Mouse (Mus musculus) layer of hippocampus, postnatal 36 days (tissue): ENCODE results near the gene Elovl5. TPM values are rescaled to one million over a fixed set of nuclear protein-coding genes. Genes with fewer than 3 reads are reported as not detected.
A peak's percentile ranks its signal among the peaks of the same experiment; 100 is the strongest.

ENCODE experiments used
- DNase-seq, 2 experiments: peaks; one replicate each; pipeline ENCODE4 v3.0.0; 2022
- total RNA-seq, 2 experiments: library from RNA; stranded (reverse); gene quantifications; 2 replicates each; pipeline ENCODE4 v1.2.3; 2021

The Elovl5 gene
- total RNA-seq, 2 experiments from 2014 or later = 69.6 to 74.8 TPM

- no peak for DNase-seq
Measured at GRCm38 (mm10) chr9:78000586-78001500, 83.7 kb downstream of the Elovl5 start.

GRCm38 (mm10) chr9:78003278-78003677 is 86.1 kb downstream of the Elovl5 start:
- DNase-seq = no peak

- no peak for DNase-seq
Measured at GRCm38 (mm10) chr9:78005481-78005880, 88.3 kb downstream of the Elovl5 start.

GRCm38 (mm10) chr9:78006209-78007001 is 89.2 kb downstream of the Elovl5 start:
- DNase-seq = peak; percentile 66 to 70

GRCm38 (mm10) chr9:78009382-78009781 is 92.2 kb downstream of the Elovl5 start:
- DNase-seq = no peak

GRCm38 (mm10) chr9:78010187-78010586 is 93.0 kb downstream of the Elovl5 start:
- no peak for DNase-seq

DNA sequence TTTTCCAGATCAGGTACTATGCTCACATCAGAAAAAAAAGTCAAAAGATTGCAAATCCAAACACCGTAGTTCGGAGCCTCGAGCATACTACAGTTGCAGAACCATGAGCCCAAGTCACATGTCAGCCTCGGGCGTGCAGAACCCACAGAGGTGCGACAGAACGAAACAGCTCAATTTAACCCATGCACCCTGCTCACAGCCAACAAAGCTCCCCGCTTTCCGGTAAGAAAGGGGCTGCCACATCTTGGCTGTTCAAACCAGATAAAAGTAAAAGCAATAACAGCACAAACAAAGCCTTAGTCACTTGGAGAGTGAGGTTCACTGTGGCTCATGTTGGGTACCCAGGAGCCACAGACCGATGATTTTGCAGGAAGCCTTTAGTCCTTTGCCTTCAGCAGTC is 93.5 kb downstream of the Elovl5 start:
- DNase-seq = no peak

DNA sequence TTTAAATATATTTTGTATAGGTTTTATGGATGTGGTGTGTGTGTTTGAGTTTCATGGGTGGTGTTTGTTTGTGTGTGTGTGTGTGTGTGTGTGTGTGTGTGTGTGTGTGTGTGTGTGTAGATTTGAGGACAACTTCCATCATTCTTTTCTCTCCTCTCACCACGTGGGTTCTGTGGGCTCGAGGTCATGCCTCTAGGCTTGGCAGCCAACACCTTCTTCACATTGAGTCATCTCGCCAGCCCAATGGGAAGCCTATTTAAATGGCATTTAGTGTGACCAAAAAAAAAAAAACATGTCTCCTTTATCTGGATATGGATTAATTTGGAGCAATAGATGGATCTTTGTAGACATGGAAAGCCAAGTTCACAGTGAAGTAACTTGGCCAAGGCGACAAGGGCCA is 94.9 kb downstream of the Elovl5 start:
- no peak for DNase-seq

- DNase-seq = no peak
Measured at GRCm38 (mm10) chr9:78012681-78013080, 95.5 kb downstream of the Elovl5 start.

DNA sequence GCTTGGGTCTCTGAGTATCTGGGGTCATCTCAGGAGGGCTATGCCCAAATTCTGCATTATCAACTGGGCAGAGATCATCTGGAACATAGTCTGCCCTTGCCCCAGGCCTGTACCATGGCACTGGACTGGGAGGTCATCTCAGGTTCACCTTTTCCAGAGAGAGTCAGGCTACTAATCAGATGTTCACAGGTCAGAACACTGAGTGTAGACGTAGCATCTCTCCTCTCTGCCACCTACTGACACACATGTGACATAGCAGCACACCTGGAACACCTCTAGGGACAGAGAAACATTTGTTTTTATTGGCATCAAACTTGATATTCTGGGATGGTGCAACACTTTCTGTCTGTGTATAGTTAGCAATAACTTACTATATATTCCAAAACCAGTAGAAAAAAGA is 96.6 kb downstream of the Elovl5 start:
- DNase-seq = no peak

DNA sequence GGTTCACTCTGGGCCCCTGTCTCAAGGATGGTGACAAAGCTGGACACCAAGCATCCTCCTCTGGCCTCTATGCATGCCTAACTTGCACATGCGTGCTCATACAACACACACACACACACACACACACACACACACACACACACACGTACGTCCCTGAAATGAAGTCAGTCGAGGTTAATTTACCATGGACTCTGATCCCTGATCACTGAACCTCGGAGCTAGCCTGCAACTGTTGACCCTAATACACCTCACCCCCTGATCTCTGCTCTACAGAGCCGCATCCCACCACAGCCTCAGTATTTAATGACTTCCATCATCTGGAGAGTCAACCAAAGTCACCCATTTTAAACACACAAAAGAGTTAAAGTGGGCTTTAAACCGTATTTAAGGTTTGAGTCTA is 98.7 kb downstream of the Elovl5 start:
- DNase-seq = no peak

DNA sequence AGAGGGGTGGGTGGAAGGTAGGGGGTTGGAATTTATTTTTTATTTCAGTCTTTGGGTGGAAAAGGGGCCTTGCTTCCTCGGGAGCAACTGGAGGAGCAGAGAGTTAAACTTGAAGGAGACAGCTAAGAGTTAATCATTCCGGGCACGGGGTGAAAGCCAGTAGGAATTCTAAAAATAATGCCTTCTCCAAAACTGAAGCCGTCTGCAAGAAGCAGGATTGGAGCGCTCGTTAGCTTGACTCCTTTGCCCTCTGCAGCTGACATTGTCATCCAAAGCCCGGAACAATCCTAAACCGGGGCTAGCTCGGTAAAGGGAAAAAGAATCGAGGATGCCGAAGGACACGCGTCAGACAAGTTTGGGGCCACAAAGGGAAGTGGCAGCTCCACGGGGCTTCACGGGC is 99.1 kb downstream of the Elovl5 start:
- DNase-seq = no peak

GRCm38 (mm10) chr9:78021256-78021655 is 104.1 kb downstream of the Elovl5 start:
- no peak for DNase-seq

DNA sequence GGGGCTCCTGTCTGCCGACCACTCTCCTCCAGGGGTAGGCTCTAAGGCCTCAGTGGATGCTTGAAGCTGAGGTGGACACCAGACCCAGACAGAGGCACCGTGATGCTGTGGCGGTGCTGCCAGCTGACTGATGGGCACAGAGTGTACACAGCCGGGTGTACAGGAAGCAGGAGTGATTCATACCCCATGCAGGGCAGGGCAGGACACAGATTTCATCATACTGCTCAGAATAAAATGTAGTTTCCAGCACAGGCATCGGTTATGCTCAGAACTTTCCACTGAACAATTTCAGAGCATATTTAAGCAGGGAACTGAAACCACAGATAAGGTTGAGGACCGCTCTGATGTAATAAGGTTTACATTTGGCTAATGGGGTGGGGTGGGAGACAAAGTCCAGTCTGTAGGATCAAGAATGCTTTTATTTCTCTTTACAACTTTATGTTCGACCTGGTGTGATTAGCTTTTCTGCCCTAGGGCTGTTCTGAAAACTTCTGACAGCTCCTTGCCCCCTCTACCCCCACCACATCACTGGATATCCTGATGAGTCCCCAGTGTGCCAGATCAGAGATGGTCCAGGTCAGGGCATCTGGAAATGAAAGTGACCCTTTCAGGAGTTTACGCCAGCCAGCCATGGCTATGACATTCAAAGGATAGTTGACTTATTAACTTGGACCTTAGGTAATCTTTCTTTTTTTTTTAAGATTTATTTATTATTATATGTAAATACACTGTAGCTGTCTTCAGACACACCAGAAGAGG is 105.2 kb downstream of the Elovl5 start:
- DNase-seq = no peak

DNA sequence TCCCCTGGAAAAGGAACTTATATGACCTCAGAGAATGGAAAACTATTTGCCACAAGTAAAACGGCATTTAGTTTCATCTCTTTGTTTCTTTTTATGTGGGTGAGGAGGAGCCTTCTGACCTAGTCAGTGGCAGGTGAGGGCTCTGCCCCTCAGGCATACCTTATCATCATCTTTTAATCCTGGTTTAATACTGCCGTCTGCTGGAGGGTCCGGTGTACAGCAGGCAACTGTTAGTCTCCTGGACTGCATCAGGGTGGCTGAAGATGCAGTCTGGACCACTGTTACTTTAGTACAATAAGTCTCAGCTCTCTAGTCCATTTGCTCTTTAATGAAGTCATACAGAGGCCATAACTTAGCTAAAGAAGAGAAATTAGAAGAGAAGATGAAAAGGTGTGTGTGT is 107.7 kb downstream of the Elovl5 start:
- DNase-seq = peak; percentile 25 to 44

DNA sequence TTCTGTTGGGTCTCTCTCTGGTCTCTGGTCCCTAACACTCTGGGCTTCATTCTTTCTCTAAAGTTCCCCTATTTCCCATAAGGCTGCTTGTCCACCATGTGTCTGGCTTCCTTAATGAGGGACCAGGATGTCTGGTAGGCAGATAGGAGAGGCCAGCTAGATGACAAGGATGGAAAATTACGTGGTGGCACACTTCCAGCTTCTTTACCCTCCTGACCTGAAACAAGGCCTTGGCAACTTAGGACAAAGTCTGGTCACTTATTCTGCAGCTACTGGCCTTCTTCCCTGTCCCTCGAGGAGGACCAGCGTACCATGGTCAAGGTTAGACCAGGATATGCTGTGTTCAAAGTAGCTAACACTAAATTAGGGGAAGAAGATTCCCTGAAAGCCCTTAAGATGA is 109.9 kb downstream of the Elovl5 start:
- no peak for DNase-seq

- no peak for DNase-seq
Measured at GRCm38 (mm10) chr9:78030835-78031456, 113.8 kb downstream of the Elovl5 start.

DNA sequence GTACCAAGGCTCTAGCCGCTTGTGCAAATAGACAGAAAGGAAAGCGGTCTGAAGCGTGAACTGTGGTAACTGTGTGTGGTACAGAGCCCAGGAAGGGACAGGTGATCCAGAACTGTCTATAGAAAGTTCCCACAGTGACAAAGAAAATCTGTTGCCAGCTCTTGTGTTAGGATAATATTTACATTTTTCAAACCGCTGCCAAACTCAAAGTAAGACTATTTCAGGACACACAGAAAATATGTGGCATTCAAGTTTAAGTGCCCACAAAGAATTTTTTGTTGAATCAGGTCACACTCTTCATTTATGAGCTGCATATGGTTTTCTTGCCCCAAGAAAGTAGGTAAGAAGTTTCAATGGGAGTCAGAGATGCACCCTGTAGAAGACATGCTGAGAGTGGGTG is 115.8 kb downstream of the Elovl5 start:
- DNase-seq = no peak
